Mouse (Mus musculus): Measurements from ENCODE around the gene Sesn2.

Sesn2 gene

DNA sequence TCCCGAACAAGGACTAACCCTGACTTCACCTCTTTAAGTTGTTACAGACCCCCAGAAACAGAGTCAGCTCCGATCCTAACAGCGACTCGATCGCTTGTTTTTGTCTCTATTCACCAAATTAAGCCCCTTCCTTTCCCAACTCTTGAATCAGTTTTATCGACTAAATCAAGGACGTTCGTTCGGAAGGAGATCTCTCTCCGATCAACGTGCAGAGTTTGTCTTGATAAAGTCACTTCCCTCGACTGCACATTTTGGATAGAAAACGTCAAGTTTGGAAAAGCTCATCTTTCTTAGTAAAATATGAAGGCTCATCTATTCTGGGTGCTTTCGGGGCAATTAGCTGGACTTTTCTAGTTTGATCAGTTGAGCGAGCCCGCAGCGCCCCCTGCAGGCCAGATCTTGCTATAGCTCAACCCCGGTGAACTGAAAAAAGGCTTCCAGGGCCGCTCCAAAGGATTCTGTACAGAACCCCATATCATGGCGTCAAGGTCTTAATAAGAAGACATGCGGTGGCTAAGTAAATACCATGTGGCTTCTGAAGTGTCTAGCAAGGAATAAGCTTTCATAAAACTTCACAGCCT lies 4.3 kb upstream of the Sesn2 start:
- peak; percentile 75 to 85 for DNase-seq (ENCODE audit: low spot score in 2 of 2)

DNA sequence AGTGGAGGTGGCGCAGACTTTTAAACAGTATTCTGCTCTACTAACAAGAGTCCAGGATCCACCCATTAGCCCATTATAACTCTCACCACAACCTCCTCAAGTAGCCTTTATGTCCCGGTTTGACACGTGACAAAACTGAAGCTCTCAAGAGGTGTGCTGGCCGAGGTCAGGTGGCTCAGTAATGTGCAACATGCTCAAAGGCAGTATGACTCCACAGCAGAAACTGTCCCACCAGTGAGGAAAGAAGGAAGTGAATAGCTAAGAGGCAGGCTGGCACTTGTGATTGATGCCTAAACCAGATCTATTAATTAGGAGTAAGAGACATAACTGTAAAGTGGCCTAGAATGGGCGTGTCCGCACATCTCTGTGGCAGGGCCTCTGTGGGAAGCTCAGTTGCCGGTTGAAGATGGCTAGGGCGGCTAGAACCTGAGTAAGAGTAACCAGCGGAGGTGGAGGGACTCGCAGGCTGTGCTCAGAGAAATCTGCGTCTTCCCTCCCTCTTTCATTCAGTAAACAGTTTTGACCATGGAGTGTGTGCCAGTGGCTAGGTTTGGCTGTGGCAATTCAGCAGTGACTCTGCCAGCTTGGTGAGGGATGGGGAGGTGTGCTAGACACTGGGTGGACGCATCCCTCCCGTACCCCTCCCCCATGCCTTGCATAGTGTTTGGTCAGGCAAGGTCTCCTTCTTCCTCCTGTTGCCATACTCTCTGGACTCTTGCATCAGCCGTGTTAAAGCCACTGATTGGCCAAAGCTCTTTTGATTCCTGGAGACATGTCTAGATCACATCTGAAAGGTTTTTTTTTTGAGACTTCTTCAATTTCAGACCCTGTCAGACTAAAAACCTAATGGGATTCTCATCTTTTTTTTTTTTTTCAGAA lies 3.3 kb upstream of the Sesn2 start:
- DNase-seq (ENCODE audit: low spot score in 2 of 2) = no peak

DNA sequence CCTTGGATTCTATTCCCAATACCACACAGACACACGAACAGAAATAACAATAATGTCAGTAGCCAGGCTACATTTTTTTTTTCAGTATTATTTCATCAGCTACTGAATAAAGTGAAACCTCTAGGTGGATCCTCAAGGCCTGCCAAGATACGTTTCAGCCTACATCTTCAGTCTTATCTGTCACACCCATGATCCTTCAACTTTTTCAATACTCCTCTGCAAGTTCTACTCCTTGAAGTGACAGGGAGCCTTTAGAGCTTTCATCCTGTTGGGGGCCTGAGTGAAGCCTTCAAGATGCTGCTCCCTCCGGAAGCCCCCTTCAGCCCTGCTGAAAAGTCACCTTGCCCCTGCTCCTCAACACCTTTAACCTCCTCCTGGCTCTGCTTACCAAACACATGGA lies 1.8 kb upstream of the Sesn2 start:
- no peak for DNase-seq (ENCODE audit: low spot score in 2 of 2)

DNA sequence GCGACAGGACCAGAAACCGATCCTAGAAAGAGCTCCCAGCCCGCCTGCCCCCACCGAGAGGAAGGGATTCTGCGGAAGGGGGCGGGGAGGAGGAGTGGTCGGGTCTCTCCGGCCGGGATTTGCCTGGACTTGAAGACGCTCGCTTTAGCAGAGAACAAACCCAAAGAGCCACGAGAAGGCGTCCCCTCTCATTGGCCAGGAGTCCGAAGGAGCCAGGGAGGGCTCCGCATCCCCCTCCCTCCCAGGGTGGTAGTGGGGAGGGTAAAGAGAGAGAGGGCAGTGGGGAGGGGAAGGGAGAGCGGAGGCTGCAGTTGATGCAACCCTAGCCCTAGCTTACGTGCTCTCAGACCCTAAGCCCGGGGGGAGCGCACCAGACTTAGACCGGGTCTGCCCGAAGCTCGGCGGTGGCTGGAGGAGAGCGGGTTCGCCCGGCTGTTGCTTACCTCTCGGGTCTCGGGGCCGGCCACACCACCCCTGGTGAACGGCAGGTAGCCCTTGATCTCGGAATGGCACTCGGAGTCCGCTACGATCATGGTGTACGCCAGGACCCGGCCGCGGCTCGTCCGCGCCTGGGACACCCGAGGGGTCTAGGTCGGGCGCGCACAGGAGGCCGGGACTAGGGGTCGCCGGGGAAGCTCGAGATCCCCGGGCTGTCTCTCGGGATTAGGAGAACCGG lies 542 bp downstream of the Sesn2 start:
- DNase-seq (ENCODE audit: low spot score in 2 of 2) = peak; percentile 32 to 34

DNA sequence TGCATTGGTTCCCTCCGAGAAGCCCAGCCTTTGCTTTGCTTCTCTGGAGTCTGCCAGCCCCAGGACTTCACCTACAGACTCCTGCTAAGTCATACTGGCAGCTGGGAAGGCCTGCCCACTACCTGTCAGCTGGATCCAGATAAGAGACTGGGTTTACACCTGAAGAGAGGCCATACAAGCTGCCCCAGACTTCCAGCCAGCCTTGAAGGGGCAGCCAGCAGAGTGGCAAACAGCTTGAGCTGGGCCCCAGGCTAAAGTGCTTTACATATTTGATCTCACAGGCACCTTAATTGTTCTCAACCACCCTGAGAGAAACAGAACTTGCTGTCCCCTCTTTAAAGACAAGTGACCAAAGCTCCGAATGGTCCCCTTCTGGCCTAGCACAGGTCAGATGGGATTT lies 3.1 kb downstream of the Sesn2 start:
- no peak for DNase-seq (ENCODE audit: low spot score in 2 of 2)

DNA sequence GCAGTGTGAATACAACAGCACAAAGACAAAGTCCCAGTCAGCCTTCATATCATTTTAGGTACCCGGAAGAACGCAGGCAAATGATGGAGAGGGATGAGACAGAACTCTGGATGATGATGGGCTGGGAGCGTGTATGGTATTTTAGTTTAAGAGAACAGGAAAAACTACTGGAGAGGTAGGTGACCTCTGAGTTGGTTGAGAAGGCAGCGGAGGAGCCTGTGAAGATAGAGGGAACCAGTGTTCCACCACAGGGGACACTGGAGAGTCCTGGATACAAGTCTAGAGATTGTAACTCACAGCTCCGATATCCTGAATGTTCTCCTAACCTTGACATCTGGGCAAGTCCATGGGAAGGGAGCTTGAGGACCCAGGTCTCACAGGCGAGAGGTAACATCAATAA lies 4.1 kb downstream of the Sesn2 start:
- no peak for DNase-seq (ENCODE audit: low spot score in 2 of 2)

DNA sequence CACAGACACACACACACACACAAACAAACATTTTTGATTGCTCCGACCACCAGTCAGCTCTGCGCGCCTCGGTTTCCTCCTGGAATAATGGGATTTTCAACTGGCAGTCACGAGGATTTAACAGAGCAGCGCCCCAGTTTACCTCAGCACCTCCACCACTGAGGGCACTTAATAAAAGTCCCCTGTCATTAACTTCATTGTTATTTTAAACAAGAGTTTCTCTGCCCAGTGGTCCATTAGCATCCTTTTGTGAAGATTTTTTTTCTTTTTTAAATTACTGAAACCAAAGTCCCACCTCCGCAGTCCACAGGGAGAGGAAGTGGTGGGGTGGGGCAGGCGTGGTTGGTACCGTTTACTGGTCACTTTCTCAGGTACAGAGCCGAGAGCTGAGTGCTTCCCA lies 4.5 kb downstream of the Sesn2 start:
- DNase-seq (ENCODE audit: low spot score in 2 of 2) = no peak

DNA sequence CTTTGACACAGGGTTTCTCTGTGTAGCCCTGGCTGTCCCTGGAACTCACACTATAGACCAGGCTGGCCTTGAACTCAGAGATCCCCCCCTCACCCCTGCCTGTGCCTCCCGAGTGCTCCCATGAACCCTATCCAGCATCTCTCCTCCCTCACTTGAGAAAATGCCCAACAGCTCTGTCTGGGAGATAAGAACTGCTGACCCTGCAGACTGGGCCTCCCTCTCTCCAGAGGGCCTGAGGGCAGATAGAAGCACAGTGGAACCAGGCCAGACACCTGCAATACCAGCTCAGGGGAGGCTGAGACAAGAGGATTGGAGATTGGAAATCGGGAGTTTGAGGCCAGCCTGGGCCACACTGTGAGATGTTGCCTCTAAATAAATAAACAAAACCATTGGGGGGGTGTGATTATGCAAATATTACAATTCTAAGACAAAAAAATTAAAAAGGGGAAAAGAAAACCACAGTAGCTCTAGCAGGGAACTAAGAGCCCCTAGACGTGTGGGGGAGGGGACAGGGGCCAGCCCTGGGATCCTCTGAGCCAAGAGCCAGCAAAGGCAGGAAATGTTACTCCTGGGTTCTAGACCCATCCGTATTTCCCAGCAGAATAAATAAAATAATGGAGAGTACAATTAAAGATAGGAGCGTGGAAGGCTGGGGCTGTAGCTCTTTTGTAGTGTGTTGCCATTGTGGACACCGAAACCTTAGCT lies 5.1 kb downstream of the Sesn2 start:
- no peak for DNase-seq (ENCODE audit: low spot score in 2 of 2)

DNA sequence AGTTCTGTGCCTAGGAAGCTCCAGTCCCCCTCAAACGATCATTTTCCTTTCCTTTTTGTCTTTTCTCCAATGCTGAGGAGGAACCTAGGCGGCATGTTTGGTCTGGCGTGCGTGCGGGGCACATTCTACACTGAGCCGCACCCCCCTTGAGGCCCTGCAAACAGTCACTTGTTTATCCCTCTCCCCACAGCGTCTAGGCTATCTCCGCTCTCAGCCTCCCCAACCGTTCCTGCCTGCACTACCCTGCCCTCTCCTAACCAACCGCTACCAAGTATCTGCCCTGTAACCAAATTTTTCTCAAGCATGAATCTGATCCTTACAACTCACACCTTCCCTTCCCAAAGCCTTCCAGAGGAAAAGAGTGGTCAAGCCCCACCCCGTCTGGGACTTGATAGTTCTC lies 7.0 kb downstream of the Sesn2 start:
- DNase-seq (ENCODE audit: low spot score in 2 of 2) = no peak

DNA sequence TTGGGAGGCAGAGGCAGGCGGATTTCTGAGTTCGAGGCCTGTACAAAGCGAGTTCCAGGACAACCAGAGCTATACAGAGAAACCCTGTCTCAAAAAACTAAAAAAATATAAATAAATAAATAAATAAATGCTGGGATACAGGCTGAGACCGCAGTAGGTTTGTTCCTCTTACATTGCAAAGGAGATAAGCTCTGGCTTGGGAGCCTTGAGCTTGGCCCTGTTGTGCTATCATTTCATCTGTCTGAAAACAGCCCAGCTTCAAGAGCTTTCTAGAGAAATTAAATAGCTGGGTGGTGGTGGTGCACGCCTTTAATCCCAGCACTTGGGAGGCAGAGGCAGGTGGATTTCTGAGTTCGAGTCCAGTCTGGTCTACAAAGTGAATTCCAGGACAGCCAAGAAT lies 8.7 kb downstream of the Sesn2 start:
- DNase-seq (ENCODE audit: low spot score in 2 of 2) = no peak

DNA sequence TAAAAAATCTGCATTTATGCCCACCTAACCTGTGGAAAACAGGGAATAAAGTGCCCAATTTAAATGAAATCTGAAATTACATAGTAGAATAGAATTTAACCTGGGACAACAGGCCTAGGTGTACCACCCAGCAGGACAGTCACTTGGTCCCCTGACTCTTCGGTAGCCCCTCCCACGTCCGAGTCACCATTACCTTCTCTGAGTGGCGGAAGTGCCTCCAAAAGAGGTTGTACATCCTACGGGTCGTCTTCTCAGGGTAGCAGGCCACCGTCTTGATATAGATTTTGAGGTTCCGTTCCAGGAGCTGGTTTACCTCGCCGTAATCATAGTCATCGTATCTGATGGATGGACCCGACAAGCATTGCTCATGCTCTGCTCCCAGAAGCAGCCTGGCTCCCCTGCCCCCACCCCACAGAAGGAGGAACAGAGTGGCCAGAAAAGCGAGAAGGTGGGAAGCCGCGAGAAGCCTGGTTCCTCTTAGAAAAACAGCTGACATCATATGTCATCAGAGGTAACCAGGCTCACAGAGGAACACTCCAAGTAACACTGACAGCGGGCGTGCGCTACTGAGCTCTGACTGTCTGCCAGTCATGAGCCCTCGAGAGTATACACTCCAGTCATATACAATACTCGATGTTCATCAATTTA lies 15.9 kb downstream of the Sesn2 start:
- DNase-seq (ENCODE audit: low spot score in 2 of 2) = peak; percentile 28 to 47

DNA sequence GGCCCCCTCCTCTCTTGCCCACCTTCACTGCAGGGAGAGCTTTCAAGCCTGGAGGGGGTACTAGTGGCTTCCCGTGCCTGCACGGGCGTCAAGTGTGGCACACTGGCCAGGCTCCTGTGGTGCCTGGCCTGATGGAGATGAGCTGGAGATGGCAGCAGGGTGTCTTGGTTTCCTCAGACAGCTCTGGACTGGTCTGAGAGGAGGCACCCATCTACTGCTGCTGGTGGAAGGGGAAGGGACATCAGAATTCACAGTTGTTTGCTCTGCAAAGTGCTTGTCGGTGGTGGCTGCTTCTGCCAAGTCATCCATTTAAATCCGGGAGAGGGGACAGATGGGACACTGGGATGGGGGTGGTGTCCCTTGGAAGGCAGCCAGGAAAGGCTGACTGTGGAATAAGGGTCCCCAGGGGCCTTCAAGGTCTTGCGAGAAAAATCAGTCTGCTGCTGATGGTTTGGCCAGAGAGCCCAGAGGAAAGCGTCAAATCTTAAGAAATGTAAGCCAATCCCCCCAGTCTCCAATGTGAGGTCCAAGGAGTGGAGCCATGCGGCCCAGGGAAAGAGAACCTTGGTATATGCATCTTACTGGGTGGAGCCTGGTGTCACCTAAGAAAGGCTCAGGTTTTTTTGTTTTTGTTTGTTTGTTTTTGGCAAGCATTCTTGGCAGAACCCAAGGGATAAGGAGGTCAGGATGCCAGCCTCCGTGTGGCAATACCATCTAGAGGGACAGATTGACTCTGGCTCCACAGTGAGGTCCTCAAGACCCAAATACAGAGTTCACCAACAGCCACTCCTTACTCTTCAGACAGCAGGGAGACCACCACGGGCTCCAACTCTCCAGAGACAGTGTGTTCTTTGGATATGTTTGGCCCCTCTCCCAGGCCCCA lies 17.9 kb downstream of the Sesn2 start:
- DNase-seq (ENCODE audit: low spot score in 2 of 2) = no peak

DNA sequence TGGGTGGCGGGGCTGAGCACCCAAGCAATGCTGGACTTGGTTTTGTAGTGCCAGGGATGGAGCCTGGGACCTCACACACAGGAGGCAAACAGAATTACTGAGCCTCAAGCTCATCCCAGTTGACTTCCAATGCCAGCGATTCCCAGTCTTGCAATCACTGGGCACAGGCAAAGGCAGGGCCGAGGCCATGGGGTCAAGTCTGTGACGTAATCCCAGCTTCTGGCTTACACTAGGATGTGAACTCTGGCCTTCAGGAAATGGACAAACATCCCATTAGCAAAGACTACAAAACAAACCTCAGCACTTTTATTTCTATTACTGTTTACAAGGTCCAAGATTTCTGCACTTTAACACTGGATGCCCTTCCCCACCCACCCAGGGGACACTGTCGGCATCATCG lies 18.6 kb downstream of the Sesn2 start:
- DNase-seq (ENCODE audit: low spot score in 2 of 2) = no peak

DNA sequence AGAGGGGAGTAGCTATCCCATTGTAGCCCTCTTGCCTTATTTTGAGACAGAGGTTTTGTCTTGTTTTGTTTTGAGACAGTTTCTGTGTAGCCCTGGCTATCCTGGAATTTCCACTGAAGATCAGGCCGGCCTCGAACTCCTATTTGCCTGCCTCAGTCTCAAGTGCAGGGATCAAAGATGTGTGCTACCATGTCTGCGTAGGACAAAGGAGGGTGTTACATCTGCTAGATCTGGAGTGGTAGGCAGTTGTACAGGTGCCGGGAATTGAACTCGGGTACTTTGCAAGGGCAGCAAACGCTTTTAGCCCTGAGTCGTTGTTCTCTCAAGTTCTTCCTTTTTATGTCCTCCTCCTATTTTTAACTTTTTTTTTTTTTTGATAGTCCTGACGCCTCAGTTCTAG lies 19.2 kb downstream of the Sesn2 start:
- no peak for DNase-seq (ENCODE audit: low spot score in 2 of 2)

DNA sequence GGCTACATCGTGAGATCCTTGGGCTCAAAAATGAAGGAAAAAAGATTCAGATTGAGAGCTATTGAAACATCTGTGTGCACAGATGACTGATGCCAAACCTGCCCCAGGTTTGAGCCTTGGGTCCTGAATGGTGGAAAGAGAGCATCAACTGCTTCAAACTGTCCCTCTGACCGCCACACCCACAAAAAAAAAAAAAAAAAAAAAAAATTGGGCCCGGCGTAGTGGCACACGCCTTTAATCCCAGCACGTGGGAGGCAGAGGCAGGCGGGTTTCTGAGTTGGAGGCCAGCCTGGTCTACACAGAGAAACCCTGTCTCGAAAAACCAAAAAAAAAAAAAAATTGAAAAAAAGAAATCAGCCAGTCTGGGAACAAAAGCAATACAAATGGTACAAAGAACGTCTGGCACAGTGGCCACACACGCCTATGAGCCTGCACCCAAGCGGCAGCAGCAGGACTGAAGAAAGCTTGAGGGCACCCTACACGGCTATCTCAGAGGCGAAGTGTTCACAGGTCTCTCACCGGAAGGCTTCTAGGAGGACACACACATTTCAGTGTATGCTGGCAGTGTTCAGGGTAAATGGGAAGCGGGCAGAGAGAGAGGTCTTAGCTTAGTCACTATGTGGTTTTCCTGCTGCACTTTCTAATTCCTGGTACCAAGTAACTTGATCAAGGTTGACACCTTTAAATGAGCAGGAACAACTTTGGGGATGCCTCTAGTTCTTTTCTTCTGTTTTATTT lies 19.9 kb downstream of the Sesn2 start:
- DNase-seq (ENCODE audit: low spot score in 2 of 2) = no peak

DNA sequence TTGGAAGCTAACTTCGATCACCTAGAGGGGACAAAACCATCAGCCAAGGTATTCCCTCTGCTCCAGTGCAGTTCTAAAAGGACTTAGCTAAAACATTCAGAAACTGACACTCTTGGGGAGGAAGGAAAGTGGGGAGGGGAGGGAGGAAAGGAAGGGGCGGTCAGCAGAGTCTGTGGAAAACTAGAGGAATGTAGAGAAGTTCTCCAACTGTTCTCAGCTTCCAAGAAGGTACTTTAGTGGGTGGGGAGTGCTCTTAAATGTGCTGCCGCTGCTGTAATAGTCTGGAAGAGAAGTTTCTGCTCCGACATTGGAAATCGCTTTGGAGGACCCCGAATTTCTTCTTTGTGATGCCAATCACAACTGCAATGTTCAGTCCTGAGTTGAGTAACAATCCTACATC lies 21.3 kb downstream of the Sesn2 start:
- DNase-seq (ENCODE audit: low spot score in 2 of 2) = no peak

DNA sequence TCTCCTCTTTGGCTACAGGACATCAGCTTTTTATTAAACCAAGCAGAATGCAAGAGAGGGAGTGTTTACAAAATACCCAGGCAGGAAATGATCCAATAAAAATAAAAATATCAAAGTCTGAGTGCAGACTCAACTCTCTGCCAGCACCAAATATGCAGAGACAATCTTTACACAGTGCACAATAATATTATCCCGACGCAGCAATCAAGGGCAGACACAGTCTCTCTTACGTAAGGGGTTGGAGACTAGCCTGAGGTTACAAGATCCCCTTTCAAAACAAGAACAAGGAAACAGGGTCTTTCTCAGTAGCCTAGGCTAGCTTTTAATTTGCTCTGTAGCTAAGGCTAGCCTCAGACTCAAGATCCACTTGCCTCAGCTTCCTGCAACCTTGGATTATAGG lies 21.8 kb downstream of the Sesn2 start:
- no peak for DNase-seq (ENCODE audit: low spot score in 2 of 2)

DNA sequence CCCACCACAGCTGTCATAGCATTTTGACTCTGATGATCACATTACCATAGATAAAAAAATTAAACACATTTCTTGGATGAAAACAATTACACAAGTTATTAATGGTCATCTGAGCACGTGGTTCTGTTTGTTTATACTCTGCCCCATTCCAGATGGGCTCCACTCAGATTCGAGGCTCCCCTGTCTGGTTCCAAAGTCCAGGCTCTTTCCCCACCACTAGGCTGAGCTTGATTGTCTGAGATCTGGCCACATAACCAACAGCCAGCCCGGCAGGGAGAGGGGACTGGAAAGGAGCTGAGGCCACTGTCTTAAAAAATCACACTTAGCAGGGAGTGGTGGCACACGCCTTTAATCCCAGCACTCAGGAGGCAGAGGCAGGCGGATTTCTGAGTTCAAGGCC lies 25.5 kb downstream of the Sesn2 start:
- DNase-seq (ENCODE audit: low spot score in 2 of 2) = no peak

DNA sequence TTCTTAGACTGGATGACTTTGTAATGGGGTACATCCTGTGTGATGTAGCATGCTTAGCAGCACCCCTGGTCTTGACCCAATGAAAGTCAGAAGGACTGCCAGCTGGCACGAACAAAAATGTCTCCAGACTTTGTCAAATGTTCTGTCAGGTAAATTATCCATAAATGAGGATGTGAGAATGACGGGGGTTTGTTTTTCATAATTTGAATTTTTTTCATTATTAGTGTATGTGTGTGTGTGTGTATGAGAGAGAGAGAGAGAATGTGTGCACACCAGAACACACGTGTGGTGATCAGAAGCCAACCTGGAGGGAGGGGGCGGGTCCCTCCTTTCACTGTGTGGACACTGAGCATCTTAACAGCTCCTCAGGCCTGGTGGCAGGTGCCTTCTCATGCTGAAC lies 26.1 kb downstream of the Sesn2 start:
- DNase-seq (ENCODE audit: low spot score in 2 of 2) = no peak

DNA sequence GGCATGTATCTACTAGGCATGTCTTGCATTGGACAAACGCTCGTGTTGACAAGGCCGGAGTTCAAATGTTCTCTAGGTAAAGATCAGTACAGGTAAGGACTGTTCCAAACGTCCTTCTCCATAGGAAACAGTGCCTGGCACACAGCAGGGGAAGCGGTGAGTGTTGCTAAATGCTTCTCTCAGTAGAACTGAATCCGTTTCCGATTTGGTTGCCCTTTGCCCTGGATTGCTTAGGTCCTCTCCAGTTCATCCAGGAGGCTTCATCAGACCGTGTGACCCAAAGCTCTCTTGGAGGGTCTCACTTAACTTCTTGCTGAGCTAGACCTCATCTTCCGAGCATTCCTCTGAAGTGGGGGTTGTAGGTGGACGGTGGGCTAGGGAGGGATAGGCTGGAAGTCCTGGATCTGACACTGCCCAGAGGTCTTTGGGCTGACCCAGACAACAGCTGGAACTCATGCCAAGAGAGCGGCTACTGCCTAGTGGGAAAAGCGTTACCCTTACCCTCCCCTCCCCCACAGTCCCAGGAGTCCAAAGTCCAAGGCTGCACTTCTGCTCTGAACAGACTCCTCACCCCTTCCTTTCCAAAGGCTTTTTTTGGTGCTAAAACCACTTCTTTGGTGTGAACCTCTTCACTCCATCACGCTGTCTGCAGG lies 27.2 kb downstream of the Sesn2 start:
- DNase-seq (ENCODE audit: low spot score in 2 of 2) = no peak
